Mouse (Mus musculus) erythroid progenitor cell, adult 5-6 weeks (primary cell): Measurements from ENCODE around the gene Kcnd3. TPM values are rescaled to one million over a fixed set of nuclear protein-coding genes. Genes with fewer than 3 reads are reported as not detected.

Experiments
- ATAC-seq: replicated peaks from 2 replicates; pipeline ENCODE4 v1.8.0; 2016; ENCODE audit warnings: moderate number of reproducible peaks, mild to moderate bottlenecking, moderate TSS enrichment, inconsistent platforms; ENCODE audit not compliant: poor library complexity, low FRiP score, severe bottlenecking
- total RNA-seq, 2 experiments: library from RNA; stranded (forward) in 1 of 2; stranded (reverse) in 1 of 2; fragments of 150-400 nt in 1 of 2; fragments of 186-747, 209-891 nt in 1 of 2; gene quantifications; 2 replicates each; pipeline versions ENCODE4 v1.2.3 to v1.2.4; 2015 to 2017; ENCODE audit warnings: low replicate concordance in 2 of 2

The Kcnd3 gene
- total RNA-seq, 2 experiments from 2014 or later, result not detected

- ATAC-seq, result no peak
These were observed 117.8 kb downstream of the Kcnd3 start for GRCm38 (mm10) chr3:105569950-105570349.

- no peak for ATAC-seq
These were observed 118.7 kb downstream of the Kcnd3 start for GRCm38 (mm10) chr3:105570818-105571217.

- no peak for ATAC-seq
These were observed 119.8 kb downstream of the Kcnd3 start for GRCm38 (mm10) chr3:105571944-105572343.

- ATAC-seq, result no peak
These were observed 121.0 kb downstream of the Kcnd3 start for GRCm38 (mm10) chr3:105573156-105573555.

- no peak for ATAC-seq
These were observed 126.2 kb downstream of the Kcnd3 start for GRCm38 (mm10) chr3:105578320-105578719.

- ATAC-seq, result no peak
These were observed 129.0 kb downstream of the Kcnd3 start for GRCm38 (mm10) chr3:105581119-105581518.

GRCm38 (mm10) chr3:105585734-105586159 is 133.6 kb downstream of the Kcnd3 start:
- no peak for ATAC-seq

- ATAC-seq, result no peak
These were observed 138.0 kb downstream of the Kcnd3 start for GRCm38 (mm10) chr3:105590056-105590672.

- no peak for ATAC-seq
These were observed 139.6 kb downstream of the Kcnd3 start for GRCm38 (mm10) chr3:105591766-105592165.

- no peak for ATAC-seq
These were observed 140.1 kb downstream of the Kcnd3 start for GRCm38 (mm10) chr3:105592246-105592645.

- no peak for ATAC-seq
These were observed 148.4 kb downstream of the Kcnd3 start for GRCm38 (mm10) chr3:105600483-105600882.

- ATAC-seq, result no peak
These were observed 150.8 kb downstream of the Kcnd3 start for GRCm38 (mm10) chr3:105602966-105603365.

- ATAC-seq, result no peak
These were observed 153.6 kb downstream of the Kcnd3 start for GRCm38 (mm10) chr3:105605726-105606125.

- ATAC-seq, result no peak
These were observed 156.7 kb downstream of the Kcnd3 start for GRCm38 (mm10) chr3:105608857-105609256.

GRCm38 (mm10) chr3:105611531-105612422 is 159.6 kb downstream of the Kcnd3 start:
- ATAC-seq, result no peak

- ATAC-seq, result no peak
These were observed 160.3 kb downstream of the Kcnd3 start for GRCm38 (mm10) chr3:105612423-105612814.

- no peak for ATAC-seq
These were observed 165.0 kb downstream of the Kcnd3 start for GRCm38 (mm10) chr3:105616861-105617743.

GRCm38 (mm10) chr3:105621154-105621553 is 169.0 kb downstream of the Kcnd3 start:
- no peak for ATAC-seq

GRCm38 (mm10) chr3:105623137-105623536 is 171.0 kb downstream of the Kcnd3 start:
- ATAC-seq, result no peak

- ATAC-seq, result no peak
These were observed 173.8 kb downstream of the Kcnd3 start for GRCm38 (mm10) chr3:105625961-105626360.
